Mouse (Mus musculus) lung, postnatal 0 days (tissue): ENCODE results near the gene Oser1. TPM values are rescaled to one million over a fixed set of nuclear protein-coding genes. Genes with fewer than 3 reads are reported as not detected.
"Not testable (repeated sequence)": the region's sequence is repeated elsewhere in the genome, so short reads cannot be mapped to it uniquely, and the experiment has no call there.

Experiments used
- ATAC-seq: fragments of 200-750 bp; cut with Nextera tagmentation; 2 replicates; pipeline ENCODE4 v1.8.0; 2017; ENCODE audit warnings: moderate library complexity
- DNase-seq: peaks from one replicate; pipeline ENCODE4 v3.0.0-alpha.2; 2016; ENCODE audit warnings: low spot score
- H3K27ac ChIP-seq: fragments of 300-500 bp; sonication (generic); 2 replicates; pipeline ENCODE4 v1.5.1; 2014; ENCODE audit warnings: antibody characterized with exemption, mild to moderate bottlenecking, low read length, mixed read lengths
- H3K27me3 ChIP-seq: fragments of 300-500 bp; sonication (generic); replicated peaks from 2 replicates; pipeline ENCODE4 v1.6.1; 2014; ENCODE audit warnings: low read length, mixed read lengths; ENCODE audit not compliant: insufficient read depth
- H3K36me3 ChIP-seq: fragments of 300-500 bp; sonication (generic); 2 replicates; pipeline ENCODE4 v1.6.1; 2014; ENCODE audit warnings: low read length, mixed read lengths; ENCODE audit not compliant: insufficient read depth
- H3K4me1 ChIP-seq: fragments of 300-500 bp; sonication (generic); 2 replicates; pipeline ENCODE4 v1.6.1; 2014; ENCODE audit warnings: antibody characterized with exemption, low read depth, low read length, mixed read lengths; ENCODE audit not compliant: insufficient read depth
- H3K4me2 ChIP-seq: fragments of 300-500 bp; sonication (generic); replicated peaks from 2 replicates; pipeline ENCODE4 v1.6.1; 2014; ENCODE audit warnings: low read depth, mild to moderate bottlenecking, low read length, moderate library complexity, mixed read lengths
- H3K4me3 ChIP-seq: fragments of 300-500 bp; sonication (generic); 2 replicates; pipeline ENCODE4 v1.5.1; 2014; ENCODE audit warnings: low read depth, low read length
- H3K9ac ChIP-seq: fragments of 300-500 bp; sonication (generic); replicated peaks from 2 replicates; pipeline ENCODE4 v1.6.1; 2014; ENCODE audit warnings: low read depth, mild to moderate bottlenecking
- H3K9me3 ChIP-seq: fragments of 300-500 bp; sonication (generic); 2 replicates; pipeline ENCODE4 v1.6.1; 2016; ENCODE audit warnings: low read length, mixed read lengths
- CTCF ChIP-seq: IDR thresholded peaks from 2 replicates; pipeline ENCODE4 v1.5.1; 2016; ENCODE audit warnings: antibody characterized with exemption, mild to moderate bottlenecking
- EP300 ChIP-seq: IDR thresholded peaks from 2 replicates; pipeline ENCODE4 v1.6.1; 2016; ENCODE audit warnings: antibody characterized with exemption, mild to moderate bottlenecking, control low read depth
- whole genome bisulfite sequencing: fragments of 180-500 bp; shearing (Covaris S2); extraction: QIAGEN DNeasy Blood & Tissue Kit; methylation state at CpG from one replicate; pipeline ENCODE4 v1.1.7; 2014; 5-methylcytosine and 5-hydroxymethylcytosine counted together
- polyA plus RNA-seq: library from polyadenylated mRNA; unstranded; fragments of >200 nt; fragmentation: Nextera tagmentation; extraction: Ambion mirVana; gene quantifications from 2 replicates; pipeline ENCODE4 v1.2.1, GENCODE M21; 2015

Oser1 gene
- polyA plus RNA-seq, 1 experiment from 2014 or later: 74.6 TPM

- Histone ChIP-seq H3K4me2 (no peak overlapping the region), H3K9me3 (no peaks in the 10 kb centered on the region), H3K27ac (no peak overlapping the region), H3K27me3 (no peaks in the 10 kb centered on the region), H3K4me3 (no peak overlapping the region), H3K9ac (no peak overlapping the region), H3K4me1 (no peaks in the 10 kb centered on the region), H3K36me3 (peaks cover 23% of the 10 kb centered on the region)
- ATAC-seq (no peak), DNase-seq (no peak)
- no peak for TF ChIP-seq CTCF
- TF ChIP-seq EP300: no peak
- WGBS: 97% methylated on average over 4 of the region's 4 CpGs
Observed at GRCm38 (mm10) chr2:163412419-163412818, 12.1 kb downstream of the Oser1 start.

- WGBS: 87% methylated on average over 4 of the region's 4 CpGs
- Histone ChIP-seq H3K27ac (no peak overlapping the region), H3K4me3 (no peak overlapping the region), H3K4me1 (no peaks in the 10 kb centered on the region), H3K36me3 (peaks cover 28% of the 10 kb centered on the region), H3K9me3 (no peaks in the 10 kb centered on the region), H3K4me2 (no peak overlapping the region), H3K27me3 (no peaks in the 10 kb centered on the region), H3K9ac (no peak overlapping the region)
- TF ChIP-seq EP300 (no peak), CTCF (no peak)
- no peak for ATAC-seq
- no peak for DNase-seq
Observed at GRCm38 (mm10) chr2:163411840-163412239, 12.7 kb downstream of the Oser1 start.

- not testable (repeated sequence) for H3K9me3 ChIP-seq, H3K4me3 ChIP-seq, H3K27me3 ChIP-seq, ATAC-seq, H3K4me2 ChIP-seq, H3K27ac ChIP-seq, DNase-seq, H3K4me1 ChIP-seq, H3K9ac ChIP-seq
- peaks cover 28% of the 10 kb centered on the region for H3K36me3 ChIP-seq
- WGBS: 93% methylated on average over 3 of the region's 3 CpGs
Observed at GRCm38 (mm10) chr2:163411344-163411743, 13.2 kb downstream of the Oser1 start.

- Histone ChIP-seq H3K27ac (no peak overlapping the region), H3K9me3 (no peaks in the 10 kb centered on the region), H3K36me3 (peaks cover 28% of the 10 kb centered on the region), H3K27me3 (no peaks in the 10 kb centered on the region), H3K9ac (no peak overlapping the region), H3K4me3 (no peak overlapping the region), H3K4me2 (no peak overlapping the region), H3K4me1 (no peaks in the 10 kb centered on the region)
- WGBS: 91% methylated on average over 3 of the region's 3 CpGs
- ATAC-seq (no peak), DNase-seq (no peak)
- TF ChIP-seq CTCF (no peak), EP300 (no peak)
Observed at GRCm38 (mm10) chr2:163410211-163410610, 14.3 kb downstream of the Oser1 start.

- no peak overlapping the region for H3K9ac ChIP-seq
- H3K27me3 ChIP-seq: no peaks in the 10 kb centered on the region
- H3K4me3 ChIP-seq: no peak overlapping the region
- H3K4me1 ChIP-seq: no peaks in the 10 kb centered on the region
- peaks cover 11% of the 10 kb centered on the region; the same call in 1 of the 2 replicates for H3K36me3 ChIP-seq
- no peaks in the 10 kb centered on the region for H3K9me3 ChIP-seq
- DNase-seq (no peak), ATAC-seq (no peak)
- 45% methylated on average over 8 of the region's 8 CpGs for WGBS
- H3K4me2 ChIP-seq: no peak overlapping the region
- TF ChIP-seq CTCF (no peak), EP300 (no peak)
- no peak overlapping the region for H3K27ac ChIP-seq
Observed at GRCm38 (mm10) chr2:163404037-163404815, 20.3 kb downstream of the Oser1 start.

GRCm38 (mm10) chr2:163401221-163401620, 23.3 kb downstream of the Oser1 start:
- H3K27ac ChIP-seq: no peak overlapping the region
- no peaks in the 10 kb centered on the region for H3K9me3 ChIP-seq
- H3K36me3 ChIP-seq: no peaks in the 10 kb centered on the region
- no peak for TF ChIP-seq EP300
- TF ChIP-seq CTCF: peak; percentile 99
- DNase-seq (peak; percentile 91), ATAC-seq (0 out of 2 replicates have a peak, but pooled peaks have one; percentile 22)
- H3K4me3 ChIP-seq: no peak overlapping the region
- 6% methylated on average over 8 of the region's 8 CpGs for WGBS
- H3K27me3 ChIP-seq: no peaks in the 10 kb centered on the region
- no peaks in the 10 kb centered on the region for H3K4me1 ChIP-seq
- no peak overlapping the region for H3K9ac ChIP-seq
- no peak overlapping the region for H3K4me2 ChIP-seq
